Mouse (Mus musculus): ENCODE data around the gene Gins2. TPM values are rescaled to one million over a fixed set of nuclear protein-coding genes. Genes with fewer than 3 reads are reported as not detected.

Gins2 gene
- polyA plus RNA-seq, 1 experiment from 2014 or later: 23.1 TPM

- Histone ChIP-seq H3K36me3 (ENCODE audit: control insufficient read depth, insufficient read depth) (peaks cover 1% of the 10 kb centered on the region), H3K4me2 (replicated peaks; ENCODE audit: low read depth) (peak overlapping the region; percentile 9; the same call in 1 of the 2 replicates), H3K9ac (ENCODE audit: low read depth, low read length) (no peak overlapping the region), H3K27me3 (replicated peaks; ENCODE audit: control insufficient read depth, insufficient read depth, low read length) (no peaks in the 10 kb centered on the region), H3K27ac (ENCODE audit: low read depth, low read length) (peak overlapping the region; percentile 21; the same call in 1 of the 2 replicates), H3K4me1 (replicated peaks; ENCODE audit: control insufficient read depth, insufficient read depth, low read length) (peaks cover 7% of the 10 kb centered on the region; the same call in 1 of the 2 replicates), H3K4me3 (ENCODE audit: low read depth, low read length) (no peak overlapping the region), H3K9me3 (ENCODE audit: control insufficient read depth) (no peaks in the 10 kb centered on the region)
- no peak for ATAC-seq
- 17% methylated on average over 25 of the region's 25 CpGs for WGBS
- TF ChIP-seq CTCF (IDR thresholded peaks at IDR 0.05; ENCODE audit: low read depth): no peak
These were observed 39.7 kb downstream of the Gins2 start for GRCm38 (mm10) chr8:120549321-120549921.

DNA sequence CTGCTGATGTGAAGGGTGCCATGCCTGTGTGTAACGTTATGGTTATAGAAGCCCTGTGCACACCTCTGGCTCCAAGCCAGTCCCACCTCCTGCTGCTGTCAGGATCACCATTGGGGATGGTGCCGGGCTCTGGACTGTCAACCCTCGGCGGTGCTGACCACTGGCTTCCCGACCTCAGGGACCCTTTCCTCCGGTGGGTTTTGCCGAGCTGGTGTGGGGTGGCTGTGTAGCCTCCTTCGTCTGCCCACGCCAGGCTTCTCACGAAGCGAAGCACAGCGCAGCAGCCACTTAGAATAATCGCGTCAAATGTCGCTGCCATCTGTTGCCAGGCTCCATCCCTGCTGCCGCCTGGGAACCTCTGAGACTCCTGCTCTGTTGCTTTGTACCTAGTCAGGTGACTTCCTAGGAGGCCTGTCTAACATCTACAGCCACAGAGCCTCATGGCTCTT is 40.8 kb downstream of the Gins2 start:
- H3K27me3 ChIP-seq (replicated peaks; ENCODE audit: control insufficient read depth, insufficient read depth, low read length): no peaks in the 10 kb centered on the region
- WGBS: 59% methylated on average over 16 of the region's 16 CpGs
- no peaks in the 10 kb centered on the region for H3K36me3 ChIP-seq (ENCODE audit: control insufficient read depth, insufficient read depth)
- H3K9me3 ChIP-seq (ENCODE audit: control insufficient read depth): no peaks in the 10 kb centered on the region
- H3K4me3 ChIP-seq (ENCODE audit: low read depth, low read length): no peak overlapping the region
- no peak overlapping the region for H3K4me2 ChIP-seq (replicated peaks; ENCODE audit: low read depth)
- no peak for TF ChIP-seq CTCF (IDR thresholded peaks at IDR 0.05; ENCODE audit: low read depth)
- ATAC-seq: no peak
- no peak overlapping the region for H3K9ac ChIP-seq (ENCODE audit: low read depth, low read length)
- H3K27ac ChIP-seq (ENCODE audit: low read depth, low read length): no peak overlapping the region
- peaks cover 12% of the 10 kb centered on the region; the same call in 1 of the 2 replicates for H3K4me1 ChIP-seq (replicated peaks; ENCODE audit: control insufficient read depth, insufficient read depth, low read length)

GRCm38 (mm10) chr8:120547562-120547961 is 41.5 kb downstream of the Gins2 start:
- WGBS: 62% methylated on average over 9 of the region's 9 CpGs
- TF ChIP-seq CTCF (IDR thresholded peaks at IDR 0.05; ENCODE audit: low read depth): no peak

GRCm38 (mm10) chr8:120544155-120544554 is 44.9 kb downstream of the Gins2 start:
- Histone ChIP-seq H3K9ac (ENCODE audit: low read depth, low read length) (no peak overlapping the region), H3K27me3 (replicated peaks; ENCODE audit: control insufficient read depth, insufficient read depth, low read length) (no peaks in the 10 kb centered on the region), H3K4me1 (replicated peaks; ENCODE audit: control insufficient read depth, insufficient read depth, low read length) (peaks cover 21% of the 10 kb centered on the region), H3K36me3 (ENCODE audit: control insufficient read depth, insufficient read depth) (no peaks in the 10 kb centered on the region), H3K9me3 (ENCODE audit: control insufficient read depth) (no peaks in the 10 kb centered on the region), H3K4me3 (ENCODE audit: low read depth, low read length) (no peak overlapping the region), H3K27ac (ENCODE audit: low read depth, low read length) (peak overlapping the region; percentile 83), H3K4me2 (replicated peaks; ENCODE audit: low read depth) (peak overlapping the region; percentile 44)
- 47% methylated on average over 5 of the region's 5 CpGs for WGBS
- ATAC-seq: peak; percentile 78
- TF ChIP-seq CTCF (IDR thresholded peaks at IDR 0.05; ENCODE audit: low read depth): no peak

More at GRCm38 (mm10) chr8:120547562-120547961, 41.5 kb downstream of the Gins2 start:
- no peaks in the 10 kb centered on the region for H3K27me3 ChIP-seq (replicated peaks; ENCODE audit: control insufficient read depth, insufficient read depth, low read length)
- no peaks in the 10 kb centered on the region for H3K36me3 ChIP-seq (ENCODE audit: control insufficient read depth, insufficient read depth)
- H3K27ac ChIP-seq (ENCODE audit: low read depth, low read length): no peak overlapping the region
- ATAC-seq: no peak
- H3K4me3 ChIP-seq (ENCODE audit: low read depth, low read length): no peak overlapping the region
- H3K9ac ChIP-seq (ENCODE audit: low read depth, low read length): no peak overlapping the region
- H3K4me1 ChIP-seq (replicated peaks; ENCODE audit: control insufficient read depth, insufficient read depth, low read length): peaks cover 14% of the 10 kb centered on the region
- no peaks in the 10 kb centered on the region for H3K9me3 ChIP-seq (ENCODE audit: control insufficient read depth)
- H3K4me2 ChIP-seq (replicated peaks; ENCODE audit: low read depth): 0 out of 2 replicates have a peak overlapping the region, but pooled peaks have one; percentile 4

- Histone ChIP-seq H3K4me2 (replicated peaks; ENCODE audit: low read depth) (peak overlapping the region; percentile 44), H3K4me3 (ENCODE audit: low read depth, low read length) (no peak overlapping the region), H3K36me3 (ENCODE audit: control insufficient read depth, insufficient read depth) (no peaks in the 10 kb centered on the region), H3K4me1 (replicated peaks; ENCODE audit: control insufficient read depth, insufficient read depth, low read length) (peaks cover 21% of the 10 kb centered on the region), H3K27me3 (replicated peaks; ENCODE audit: control insufficient read depth, insufficient read depth, low read length) (no peaks in the 10 kb centered on the region), H3K9me3 (ENCODE audit: control insufficient read depth) (no peaks in the 10 kb centered on the region), H3K9ac (ENCODE audit: low read depth, low read length) (no peak overlapping the region), H3K27ac (ENCODE audit: low read depth, low read length) (peak overlapping the region; percentile 83)
- ATAC-seq: no peak
- TF ChIP-seq CTCF (IDR thresholded peaks at IDR 0.05; ENCODE audit: low read depth): no peak
- WGBS: 32% methylated on average over 8 of the region's 8 CpGs
These were observed 45.6 kb downstream of the Gins2 start for GRCm38 (mm10) chr8:120543416-120544055.

DNA sequence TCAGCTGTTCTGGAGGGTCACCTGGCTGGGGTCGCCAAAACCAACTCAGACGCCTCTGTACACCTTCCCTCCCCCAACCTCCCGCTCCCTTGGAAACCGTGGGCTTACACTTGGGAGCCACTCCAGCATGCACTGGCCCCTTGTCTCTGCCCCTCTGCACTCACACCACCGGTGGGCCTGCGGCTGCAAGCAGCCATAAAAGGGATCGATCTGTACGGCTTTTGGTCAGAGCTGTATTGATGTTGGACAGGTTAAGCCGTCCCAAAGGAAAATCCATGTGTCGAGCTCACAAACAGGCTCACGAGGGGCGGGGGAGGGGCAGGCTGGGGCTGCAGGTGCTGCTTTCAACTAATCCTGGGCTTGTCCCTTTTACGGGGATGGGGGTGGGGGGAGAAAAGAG is 46.1 kb downstream of the Gins2 start:
- Histone ChIP-seq H3K4me1 (replicated peaks; ENCODE audit: control insufficient read depth, insufficient read depth, low read length) (peaks cover 21% of the 10 kb centered on the region), H3K4me3 (ENCODE audit: low read depth, low read length) (no peak overlapping the region), H3K36me3 (ENCODE audit: control insufficient read depth, insufficient read depth) (no peaks in the 10 kb centered on the region), H3K9ac (ENCODE audit: low read depth, low read length) (no peak overlapping the region), H3K4me2 (replicated peaks; ENCODE audit: low read depth) (peak overlapping the region; percentile 44; the same call in 1 of the 2 replicates), H3K27ac (ENCODE audit: low read depth, low read length) (peak overlapping the region; percentile 83), H3K27me3 (replicated peaks; ENCODE audit: control insufficient read depth, insufficient read depth, low read length) (no peaks in the 10 kb centered on the region), H3K9me3 (ENCODE audit: control insufficient read depth) (no peaks in the 10 kb centered on the region)
- WGBS: 19% methylated on average over 13 of the region's 13 CpGs
- ATAC-seq: no peak
- no peak for TF ChIP-seq CTCF (IDR thresholded peaks at IDR 0.05; ENCODE audit: low read depth)

All from intestine, postnatal 0 days (tissue).